Mouse (Mus musculus) gastrocnemius, postnatal 36 days (tissue): ENCODE results near the gene Phgdh. TPM values are rescaled to one million over a fixed set of nuclear protein-coding genes. Genes with fewer than 3 reads are reported as not detected.

Experiments used
- DNase-seq, 2 experiments: peaks; one replicate each; pipeline ENCODE4 v3.0.0; 2022
- intact Hi-C: fragments of 180-260 bp; cut with DNase I; formaldehyde crosslinking; loops from one replicate; pipeline ENCODE4 v1.15.1; 2025
- total RNA-seq, 2 experiments: library from RNA; stranded (reverse); gene quantifications; 2 replicates each; pipeline ENCODE4 v1.2.3; 2021

The Phgdh gene
- total RNA-seq, 2 experiments from 2014 or later: 2.3 to 2.9 TPM

DNA sequence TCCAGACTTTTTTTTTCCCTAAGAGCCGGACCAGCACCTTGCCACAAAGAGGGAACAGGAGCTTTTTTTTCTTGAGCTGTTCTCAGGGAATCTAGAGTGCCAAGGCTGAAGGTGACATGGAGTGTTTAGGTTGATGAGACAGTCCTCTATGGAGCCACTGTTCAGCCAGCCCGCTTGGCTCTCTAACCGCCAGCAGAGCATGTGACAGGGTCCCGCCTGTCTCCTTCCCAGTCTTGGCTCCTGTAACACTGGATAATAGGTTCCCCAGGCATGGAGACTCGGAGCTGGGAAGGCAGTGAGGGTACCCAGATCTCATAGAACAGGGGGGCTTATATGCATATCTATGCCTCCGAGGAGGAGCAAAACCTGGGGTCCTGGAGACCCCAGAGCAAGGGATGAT lies 31.2 kb downstream of the Phgdh start:
- intact Hi-C loops: no loop called here
- DNase-seq: no peak

GRCm38 (mm10) chr3:98301761-98302160 lies 38.0 kb downstream of the Phgdh start:
- intact Hi-C loops: no loop called here
- no peak for DNase-seq

DNA sequence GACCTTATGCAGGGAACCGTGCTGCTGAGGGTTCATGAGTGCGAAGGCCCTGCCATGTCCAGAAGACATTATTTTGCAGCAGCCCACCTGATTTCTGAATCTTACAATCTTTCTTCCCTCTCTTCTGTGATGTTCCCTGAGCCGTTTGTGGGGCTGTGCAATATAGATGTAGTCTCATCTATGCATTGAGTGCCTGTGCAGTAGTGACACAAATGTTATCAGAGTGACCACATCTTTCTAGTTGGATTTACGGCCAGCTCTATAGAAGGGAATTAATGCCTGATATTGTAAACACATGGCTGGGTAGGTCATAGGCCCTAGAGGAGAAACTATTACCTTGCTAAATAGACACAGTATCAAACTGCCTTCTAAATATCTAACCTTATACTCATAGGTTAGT lies 39.5 kb downstream of the Phgdh start:
- DNase-seq: no peak
- intact Hi-C loops: no loop called here

GRCm38 (mm10) chr3:98299391-98300100 lies 40.2 kb downstream of the Phgdh start:
- no peak for DNase-seq
- intact Hi-C loops: no loop called here

- DNase-seq: no peak
- intact Hi-C loops: no loop called here
Observed at GRCm38 (mm10) chr3:98295965-98296364, 43.8 kb downstream of the Phgdh start.

DNA sequence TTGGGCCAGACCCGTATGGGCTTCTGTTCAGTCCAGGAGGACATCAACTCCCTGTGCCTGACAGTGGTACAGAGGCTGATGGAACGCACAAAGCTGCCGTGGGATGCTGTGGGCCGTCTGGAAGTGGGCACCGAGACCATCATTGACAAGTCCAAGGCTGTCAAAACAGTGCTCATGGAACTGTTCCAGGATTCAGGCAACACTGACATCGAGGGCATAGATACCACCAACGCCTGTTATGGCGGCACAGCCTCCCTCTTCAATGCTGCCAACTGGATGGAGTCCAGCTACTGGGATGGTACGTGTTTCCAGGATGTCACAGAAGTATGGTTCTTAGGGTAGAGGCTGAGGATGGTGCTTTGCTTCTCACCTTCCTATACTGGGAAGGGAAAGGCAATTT lies 48.7 kb downstream of the Phgdh start:
- no peak for DNase-seq
- intact Hi-C loops: no loop called here

- no peak for DNase-seq
- intact Hi-C loops: no loop called here
Observed at GRCm38 (mm10) chr3:98283205-98283604, 56.6 kb downstream of the Phgdh start.

DNA sequence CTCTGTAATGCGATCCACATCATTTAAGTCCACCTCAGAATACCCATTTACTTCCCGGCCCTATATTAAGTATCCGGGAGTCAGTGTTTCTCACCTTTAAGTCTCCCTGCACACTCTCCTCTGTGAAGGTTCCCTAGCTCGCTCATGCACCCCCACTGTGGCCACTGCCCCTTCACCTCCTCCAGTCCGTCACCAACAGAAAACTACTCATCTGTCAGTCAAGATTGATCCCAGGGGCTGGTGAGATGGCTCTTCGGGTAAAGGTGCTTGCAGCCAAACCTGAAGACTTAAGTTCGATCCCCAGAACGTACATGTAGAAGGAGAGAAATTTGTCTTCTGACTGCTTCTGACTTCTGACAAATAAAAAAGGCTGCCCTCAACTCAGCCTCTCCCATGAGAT lies 57.4 kb downstream of the Phgdh start:
- intact Hi-C loops: no loop called here
- no peak for DNase-seq

GRCm38 (mm10) chr3:98280933-98281678 lies 58.7 kb downstream of the Phgdh start:
- peak; percentile 13 to 29 for DNase-seq
- intact Hi-C loops: no loop called here

GRCm38 (mm10) chr3:98280204-98280932 lies 59.4 kb downstream of the Phgdh start, which contains the start of gene Hmgcs2:
Hmgcs2 (plus strand) TSS chr3:98280435.
- DNase-seq: peak; percentile 8 to 24
- intact Hi-C loops: no loop called here

DNA sequence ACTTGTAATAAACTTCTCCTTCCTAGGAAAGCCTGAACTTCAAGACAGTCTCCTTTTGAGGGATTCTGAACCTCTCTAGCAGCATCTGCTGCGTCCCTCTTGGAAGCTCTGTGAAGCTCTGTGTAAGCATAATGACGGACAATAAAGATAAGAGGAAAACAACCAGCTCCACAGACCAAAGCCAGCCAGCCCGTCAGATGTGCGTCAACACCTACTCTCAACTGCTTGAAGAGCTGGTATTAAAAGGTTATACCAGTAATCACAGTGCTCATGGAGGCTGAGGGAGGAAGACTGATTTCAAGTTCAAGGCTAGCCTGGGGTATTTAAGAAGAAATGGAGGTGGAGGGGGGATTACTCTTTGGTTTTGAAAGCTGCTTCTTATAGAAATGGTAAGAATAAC lies 60.1 kb downstream of the Phgdh start:
- no peak for DNase-seq
- intact Hi-C loops: no loop called here

DNA sequence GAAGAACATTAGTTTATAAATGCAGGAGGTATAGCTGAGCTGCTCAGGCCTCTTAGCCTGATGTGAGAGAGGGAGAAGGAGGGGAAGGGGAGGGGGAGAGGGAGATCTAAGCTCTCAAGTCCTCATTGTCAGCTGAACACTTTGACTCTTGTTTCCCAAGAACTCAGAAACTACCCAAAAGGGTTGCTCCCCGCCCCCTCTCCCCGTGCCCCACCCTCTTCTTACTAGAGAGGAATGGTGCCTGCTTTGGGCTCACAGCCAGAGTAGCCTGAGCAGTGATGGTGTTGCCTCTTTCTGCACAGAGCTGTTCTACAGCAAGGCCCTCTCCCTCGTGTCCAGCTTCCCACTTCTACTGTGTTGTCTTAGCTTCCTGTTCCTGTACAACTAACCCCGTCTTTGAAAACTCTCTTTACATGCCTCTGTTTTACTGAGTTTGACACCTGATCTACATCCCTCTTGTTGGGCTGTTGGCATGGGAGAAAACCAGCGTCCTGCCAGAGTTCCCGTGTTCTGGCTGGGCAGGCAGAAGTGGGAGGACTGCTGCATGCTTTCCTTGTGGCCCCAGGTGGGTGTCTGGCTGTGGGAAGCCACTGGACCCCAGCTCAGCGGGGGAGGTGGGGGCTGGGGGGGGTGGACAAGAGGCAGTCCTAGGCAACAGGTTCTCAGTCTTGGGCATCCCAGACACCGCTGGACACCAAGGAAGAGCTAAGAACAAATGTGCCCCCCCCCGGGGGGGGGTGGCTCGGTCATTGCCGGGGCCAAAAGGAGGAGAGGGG lies 66.0 kb downstream of the Phgdh start:
- intact Hi-C loops: no loop called here
- no peak for DNase-seq

GRCm38 (mm10) chr3:98267249-98267651 lies 72.5 kb downstream of the Phgdh start:
- intact Hi-C loops: no loop called here
- DNase-seq: no peak

Other genes with a start within 250 kb of the Phgdh start
- not detected for gene Adam30, start 179.4 kb downstream of the Phgdh start, total RNA-seq
- gene Reg4, start 117.8 kb downstream of the Phgdh start, total RNA-seq: not detected
- 1 to 10 TPM in 1 of 2 experiments, under 1 TPM in 1; 0.97 to 1.4 TPM for gene Hmgcs2, start 59.6 kb downstream of the Phgdh start, total RNA-seq
- gene Zfp697, start 42.5 kb upstream of the Phgdh start, total RNA-seq: under 1 TPM; 0.37 to 0.46 TPM
- gene Gm4450, start 117.1 kb upstream of the Phgdh start, total RNA-seq: not detected
- gene Hsd3b4, start 170.5 kb upstream of the Phgdh start, total RNA-seq: not detected
- gene Gm10681, start 248.8 kb upstream of the Phgdh start, total RNA-seq: not detected